Mouse (Mus musculus) olfactory bulb, adult 2 months (tissue): ENCODE results near the gene Aebp2. TPM values are rescaled to one million over a fixed set of nuclear protein-coding genes. Genes with fewer than 3 reads are reported as not detected.

Experiments
- H3K27ac ChIP-seq: fragments of 200-500 bp; 2 replicates; pipeline ENCODE4 v1.5.1; 2012; ENCODE audit warnings: low read depth, low read length; ENCODE audit not compliant: insufficient read depth
- H3K4me1 ChIP-seq: fragments of 200-500 bp; 2 replicates; pipeline ENCODE4 v1.6.1; 2012; ENCODE audit warnings: low read length; ENCODE audit not compliant: control insufficient read depth, insufficient read depth
- H3K4me3 ChIP-seq: fragments of 200-500 bp; 2 replicates; pipeline ENCODE4 v1.5.1; 2012; ENCODE audit warnings: mild to moderate bottlenecking, low read depth, low read length, moderate library complexity; ENCODE audit not compliant: insufficient read depth
- CTCF ChIP-seq: fragments of 200-500 bp; IDR thresholded peaks from 2 replicates; pipeline ENCODE4 v1.5.1; 2012; ENCODE audit warnings: low read depth, mild to moderate bottlenecking, low read length, moderate library complexity; ENCODE audit not compliant: insufficient read depth
- POLR2A ChIP-seq: fragments of 200-500 bp; IDR thresholded peaks from 2 replicates; pipeline ENCODE4 v1.6.1; 2012; ENCODE audit warnings: mild to moderate bottlenecking, low read depth, low read length, moderate library complexity; ENCODE audit not compliant: insufficient read depth
- WGBS: fragments of 180-500 bp; shearing (Covaris S2); methylation state at CpG from one replicate; pipeline ENCODE4 v1.1.7; 2018; 5-methylcytosine and 5-hydroxymethylcytosine counted together
- polyA plus RNA-seq: library from polyadenylated mRNA; stranded (reverse); fragments of >200 nt; gene quantifications from 2 replicates; pipeline ENCODE4 v1.2.4, GENCODE M21; 2012; ENCODE audit warnings: low replicate concordance; ENCODE audit not compliant: missing spikeins, insufficient read depth, insufficient read length

The Aebp2 gene
- polyA plus RNA-seq, 1 experiment = not detected

DNA sequence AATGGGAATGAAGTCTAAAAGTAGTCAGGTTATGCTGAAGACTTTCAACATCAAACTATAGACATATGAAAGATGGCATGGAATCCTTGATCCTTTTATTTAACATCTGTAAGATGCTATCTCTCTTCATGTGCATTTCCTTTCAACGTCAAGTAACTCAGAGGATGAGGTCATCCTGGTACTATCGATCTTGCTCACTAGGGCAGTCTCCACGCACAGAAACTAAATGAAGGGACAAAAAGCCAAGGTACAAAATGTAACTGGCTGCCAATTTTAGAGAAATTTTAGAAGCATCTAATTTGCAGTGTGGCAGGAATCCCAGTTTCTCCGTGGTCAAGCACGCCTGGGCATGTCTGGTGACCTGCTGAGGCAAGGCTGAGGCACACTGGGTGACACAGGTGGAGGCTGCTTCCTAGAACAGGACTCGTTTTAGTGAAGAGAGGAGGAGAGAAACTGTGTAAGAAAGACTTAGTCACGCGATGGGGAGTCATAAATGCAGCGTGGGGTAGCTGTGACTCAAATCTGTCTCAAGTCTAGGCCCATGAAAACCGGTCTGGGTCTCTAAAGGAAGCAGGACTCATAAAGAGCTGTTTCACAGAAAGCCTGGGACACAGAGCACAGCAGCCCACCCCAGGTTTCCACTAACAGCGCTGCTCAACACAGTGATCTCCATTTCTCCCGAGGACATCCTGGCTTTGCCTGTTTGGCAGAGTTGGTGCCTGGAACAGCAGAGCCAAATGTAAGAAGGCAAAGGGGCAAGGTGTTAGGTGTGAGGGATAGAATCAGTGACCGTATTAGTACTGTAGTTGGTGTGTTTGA is 1.7 kb upstream of the Aebp2 start:
- no peak overlapping the region for H3K4me3 ChIP-seq
- H3K4me1 ChIP-seq = peaks cover 8% of the 10 kb centered on the region
- TF ChIP-seq CTCF = no peak
- no peak for TF ChIP-seq POLR2A
- no peak overlapping the region for H3K27ac ChIP-seq
- WGBS = 63% methylated on average over 13 of the region's 13 CpGs

DNA sequence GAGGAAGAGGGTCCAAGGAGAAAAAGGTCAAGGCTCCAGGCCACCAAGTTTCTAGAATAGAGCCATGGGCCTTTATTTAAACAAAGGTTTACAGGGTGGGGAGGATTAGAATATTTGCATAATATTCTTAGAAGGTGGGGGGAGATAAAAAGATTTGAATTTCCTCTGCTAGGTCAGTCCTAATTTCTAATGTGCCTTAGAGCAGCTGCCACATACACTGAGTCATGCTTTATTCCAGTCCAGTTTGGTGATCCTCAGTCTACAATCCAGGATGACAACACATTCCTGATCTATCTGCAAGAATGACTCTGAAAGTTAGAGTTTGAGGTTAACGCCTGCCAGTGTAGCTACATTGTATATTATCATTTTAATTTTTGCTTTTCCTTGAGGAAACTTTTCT is 841 bp upstream of the Aebp2 start:
- no peak for TF ChIP-seq CTCF
- TF ChIP-seq POLR2A = no peak
- no peak overlapping the region for H3K4me3 ChIP-seq
- H3K27ac ChIP-seq = no peak overlapping the region
- peaks cover 10% of the 10 kb centered on the region for H3K4me1 ChIP-seq
- 92% methylated on average over 1 of the region's 1 CpGs for WGBS

DNA sequence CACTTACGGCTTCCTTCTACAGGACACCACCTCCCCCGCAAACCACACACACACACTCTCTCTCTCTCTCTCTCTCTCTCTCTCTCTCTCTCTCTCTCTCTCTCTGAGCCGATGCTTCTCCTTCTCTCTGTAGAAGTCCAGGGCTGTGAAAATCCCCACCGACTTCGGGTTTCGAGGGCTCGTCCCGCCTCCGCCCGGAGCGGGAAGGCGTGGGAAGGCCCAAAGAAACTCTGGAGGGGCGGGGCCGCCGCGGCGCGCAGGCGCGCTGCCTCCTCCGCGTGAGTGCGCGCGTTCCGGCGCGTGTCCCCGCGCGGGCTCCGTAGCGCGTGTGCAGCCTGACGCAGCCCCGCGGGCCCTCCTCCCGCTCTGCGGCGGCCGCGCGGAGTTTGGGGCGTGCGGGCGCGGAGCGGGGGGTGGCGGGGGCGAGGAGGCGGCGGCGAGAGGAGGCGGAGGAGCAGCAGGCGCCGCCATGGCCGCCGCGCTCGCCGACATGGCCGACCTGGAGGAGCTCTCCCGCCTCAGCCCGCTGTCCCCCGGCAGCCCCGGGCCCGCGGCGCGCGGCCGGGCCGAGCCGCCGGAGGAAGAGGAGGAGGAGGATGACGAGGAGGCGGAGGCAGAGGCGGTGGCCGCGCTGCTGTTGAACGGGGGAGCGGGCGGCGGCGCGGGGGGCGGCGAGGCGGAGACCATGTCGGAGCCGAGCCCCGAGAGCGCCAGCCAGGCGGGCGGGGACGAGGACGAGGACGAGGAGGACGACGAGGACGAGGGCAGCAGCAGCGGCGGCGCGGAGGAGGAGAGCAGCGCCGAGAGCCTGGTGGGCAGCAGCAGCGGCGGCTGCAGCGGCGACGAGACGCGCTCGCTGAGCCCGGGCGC is 998 bp downstream of the Aebp2 start:
- Histone ChIP-seq H3K4me3 (peak overlapping the region; percentile 76), H3K27ac (peak overlapping the region; percentile 91), H3K4me1 (peaks cover 17% of the 10 kb centered on the region)
- TF ChIP-seq CTCF (no peak), POLR2A (peak; percentile 59; the same call in 1 of the 2 replicates)
- 1% methylated on average over 102 of the region's 117 CpGs for WGBS

DNA sequence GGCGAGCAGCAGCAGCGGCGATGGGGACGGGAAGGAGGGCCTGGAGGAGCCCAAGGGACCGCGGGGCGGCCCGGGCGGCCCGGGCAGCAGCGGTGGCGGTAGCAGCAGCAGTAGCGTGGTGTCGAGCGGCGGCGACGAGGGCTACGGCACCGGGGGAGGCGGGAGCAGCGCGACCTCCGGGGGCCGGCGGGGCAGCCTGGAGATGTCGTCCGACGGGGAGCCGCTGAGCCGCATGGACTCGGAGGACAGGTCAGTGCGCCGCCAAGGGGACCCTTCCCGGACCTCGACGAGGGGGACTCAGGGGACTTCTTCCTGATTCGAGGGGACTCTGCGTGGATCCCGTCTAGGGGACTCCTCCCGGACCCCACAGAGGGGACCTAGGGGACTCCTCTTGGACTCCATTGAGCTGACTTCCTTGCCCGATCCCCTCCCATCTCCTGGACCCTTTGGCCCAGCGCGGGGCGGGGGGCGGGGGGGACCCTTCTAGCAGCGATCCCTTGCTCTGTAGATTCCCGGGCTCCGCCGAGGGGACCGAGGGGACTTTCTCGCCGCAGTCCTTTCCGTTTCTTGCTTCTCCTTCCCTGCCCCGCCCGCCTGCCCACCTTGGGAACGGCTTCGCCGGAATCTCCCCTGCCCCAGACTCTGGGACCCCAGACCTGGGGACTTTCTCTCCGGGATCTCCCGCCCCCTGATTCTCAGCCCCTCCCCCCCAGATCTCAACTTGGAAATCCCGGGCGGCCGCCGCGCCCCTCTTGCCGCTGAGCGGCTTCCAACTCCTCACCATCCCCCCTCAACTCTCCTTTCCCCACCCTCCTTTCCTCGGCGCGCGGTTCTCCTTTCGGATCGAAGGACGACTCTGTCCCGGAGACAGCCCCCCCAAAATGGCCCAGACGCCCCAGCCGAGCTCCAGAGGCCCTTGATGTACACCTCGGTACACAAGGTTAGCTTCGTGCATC is 1.9 kb downstream of the Aebp2 start:
- H3K4me1 ChIP-seq = peaks cover 20% of the 10 kb centered on the region
- TF ChIP-seq POLR2A (no peak), CTCF (no peak)
- peak overlapping the region; percentile 91 for H3K27ac ChIP-seq
- WGBS = under 1% methylated on average over 79 of the region's 80 CpGs
- peak overlapping the region; percentile 76 for H3K4me3 ChIP-seq

DNA sequence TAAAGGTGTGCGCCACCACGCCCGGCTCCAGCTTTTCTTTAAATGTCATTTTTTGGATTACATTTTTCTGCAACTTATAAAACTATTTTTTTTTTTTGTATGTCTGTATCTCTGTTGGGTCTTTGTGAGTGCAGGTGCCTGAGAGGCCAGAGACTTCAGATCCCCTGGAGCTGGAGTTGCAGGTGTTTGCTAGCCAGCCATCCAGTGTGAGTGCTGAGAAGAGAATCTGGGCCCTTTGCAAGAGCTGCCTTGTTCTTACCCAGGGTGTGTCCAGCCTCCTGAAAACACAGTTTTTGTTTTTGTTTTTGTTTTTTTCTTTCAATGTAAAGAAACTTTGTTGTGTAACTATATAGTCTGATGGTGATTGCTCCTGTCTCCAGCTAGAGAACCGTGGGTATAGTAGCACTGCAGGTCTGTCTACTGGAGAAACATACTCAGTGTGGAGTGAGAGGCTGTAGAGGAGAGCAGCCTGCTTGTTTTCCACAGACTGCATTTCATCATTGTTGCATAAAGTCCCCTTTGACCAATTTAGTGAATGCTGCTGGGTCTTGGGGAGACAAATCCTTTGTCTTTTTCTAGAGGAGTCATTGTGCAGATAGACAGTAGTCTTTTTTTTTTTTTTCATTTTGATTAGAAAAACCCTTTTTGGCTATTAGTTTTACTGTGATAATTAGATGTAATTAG is 6.9 kb downstream of the Aebp2 start:
- peaks cover 18% of the 10 kb centered on the region for H3K4me1 ChIP-seq
- no peak for TF ChIP-seq CTCF
- no peak for TF ChIP-seq POLR2A
- 71% methylated on average over 4 of the region's 4 CpGs for WGBS
- H3K27ac ChIP-seq = no peak overlapping the region
- H3K4me3 ChIP-seq = no peak overlapping the region

DNA sequence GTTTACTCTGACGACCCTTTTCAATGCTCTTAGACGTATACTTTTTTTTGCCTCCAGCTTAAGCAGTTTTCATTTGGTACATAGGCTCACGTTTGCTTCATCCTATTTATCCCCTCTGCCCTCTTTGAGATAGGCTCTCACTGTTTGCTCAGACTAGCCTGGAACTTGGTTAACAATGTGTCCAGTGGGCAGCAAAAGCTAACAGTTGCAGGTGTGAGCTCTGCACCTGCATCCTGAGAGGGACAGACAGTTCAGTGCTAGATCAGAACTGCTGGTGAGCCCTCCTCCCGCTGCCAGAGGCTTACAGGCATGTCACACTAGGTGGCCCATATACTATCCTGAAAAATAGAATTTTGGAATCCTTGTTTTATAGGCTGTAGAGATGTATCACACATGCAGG is 7.8 kb downstream of the Aebp2 start:
- Histone ChIP-seq H3K4me1 (peaks cover 16% of the 10 kb centered on the region), H3K27ac (no peak overlapping the region), H3K4me3 (no peak overlapping the region)
- 41% methylated on average over 4 of the region's 4 CpGs for WGBS
- TF ChIP-seq CTCF = no peak

DNA sequence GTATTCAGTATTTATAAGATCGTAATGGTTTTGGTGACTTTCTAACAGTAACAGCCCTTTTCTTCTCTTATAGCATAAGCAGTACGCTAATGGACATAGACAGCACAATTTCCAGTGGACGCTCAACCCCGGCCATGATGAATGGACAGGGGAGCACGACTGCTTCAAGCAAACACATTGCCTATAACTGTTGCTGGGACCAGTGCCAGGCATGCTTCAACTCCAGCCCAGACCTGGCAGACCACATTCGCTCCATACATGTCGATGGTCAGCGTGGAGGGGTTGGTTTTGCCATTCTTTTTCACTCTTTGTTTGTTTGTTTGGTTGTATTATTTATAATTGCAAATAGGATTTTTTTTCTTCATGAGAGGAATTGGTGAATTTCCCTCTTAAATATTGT is 11.2 kb downstream of the Aebp2 start:
- TF ChIP-seq CTCF = no peak
- TF ChIP-seq POLR2A = no peak
- Histone ChIP-seq H3K27ac (no peak overlapping the region), H3K4me1 (peaks cover 7% of the 10 kb centered on the region; the same call in 1 of the 2 replicates), H3K4me3 (no peak overlapping the region)
- 61% methylated on average over 8 of the region's 8 CpGs for WGBS

DNA sequence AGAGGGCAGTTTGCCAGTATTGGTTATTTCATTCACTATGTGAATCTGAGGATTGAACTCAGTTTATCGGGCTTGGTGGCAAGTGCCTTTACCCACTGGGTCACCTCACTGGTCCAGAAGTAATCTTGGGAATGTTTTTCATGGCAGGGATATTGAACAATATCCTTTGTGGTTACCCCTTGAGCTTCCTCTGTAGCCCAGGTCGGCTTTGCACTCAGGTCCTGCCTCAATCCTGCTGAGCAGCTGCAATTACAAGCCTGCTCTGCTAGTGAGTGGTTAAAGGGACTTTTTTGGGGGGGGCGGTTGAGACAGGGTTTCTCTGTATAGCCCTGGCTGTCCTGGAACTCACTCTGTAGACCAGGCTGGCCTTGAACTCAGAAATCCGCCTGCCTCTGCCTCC is 13.8 kb downstream of the Aebp2 start:
- TF ChIP-seq CTCF = no peak
- no peak for TF ChIP-seq POLR2A
- H3K4me3 ChIP-seq = no peak overlapping the region
- no peak overlapping the region for H3K27ac ChIP-seq
- WGBS = 90% methylated on average over 4 of the region's 4 CpGs
- H3K4me1 ChIP-seq = 0 out of 2 replicates have a peak, but pooled peaks cover 2% of the 10 kb centered on the region
